Mouse (Mus musculus) hindbrain, embryonic 15.5 days (tissue): ENCODE measurements around the gene Oaf. TPM values are rescaled to one million over a fixed set of nuclear protein-coding genes. Genes with fewer than 3 reads are reported as not detected.

ENCODE experiments used
- polyA plus RNA-seq: library from polyadenylated mRNA; unstranded; fragments of >200 nt; fragmentation: Nextera tagmentation; extraction: Ambion mirVana; gene quantifications from 2 replicates; pipeline ENCODE4 v1.2.1, GENCODE M21; 2015

The Oaf gene
- polyA plus RNA-seq, 1 experiment from 2014 or later, result 7.1 TPM

Other genes with a start within 250 kb of the Oaf start
- gene Arhgef12, start 132.7 kb downstream of the Oaf start, polyA plus RNA-seq, result 18.5 and 20.3 TPM in 2 replicates
- 7.2 and 10.0 TPM in 2 replicates for gene Tmem136, start 123.3 kb downstream of the Oaf start, polyA plus RNA-seq
- 0.05 and 0.10 TPM in 2 replicates for gene Pou2f3, start 29.5 kb downstream of the Oaf start, polyA plus RNA-seq
- gene Trim29, start 70.9 kb upstream of the Oaf start, polyA plus RNA-seq, result not detected in 2 replicates